ENCODE assay signal across 31 mouse cellular contexts in genomic region chr16:22292394-22292793, GRCm38 (mm10).
"Had no signal": no experiment of that assay in that cellular context is flagged by ENCODE, and none has a peak within 500 bp of the region (broad histone marks: within the 10 kb centered on the region; RNA-seq: fewer than 3 reads in every experiment).

No protein-coding gene starts in this region.

- H3K9ac ChIP-seq: limb, embryonic 12.5 days; limb, embryonic 13.5 days; limb, embryonic 15.5 days; liver, embryonic 12.5 days; liver, embryonic 13.5 days; liver, embryonic 14.5 days; liver, embryonic 15.5 days; liver, postnatal 0 days; lung, embryonic 14.5 days; lung, embryonic 15.5 days; midbrain, embryonic 12.5 days; midbrain, embryonic 13.5 days; midbrain, embryonic 15.5 days; neural tube, embryonic 12.5 days; neural tube, embryonic 13.5 days had no signal

- H3K4me1 ChIP-seq: limb, embryonic 10.5 days; limb, embryonic 12.5 days; limb, embryonic 13.5 days; limb, embryonic 15.5 days; liver, embryonic 12.5 days; liver, embryonic 13.5 days; liver, embryonic 15.5 days; lung, embryonic 15.5 days; midbrain, embryonic 10.5 days; midbrain, embryonic 12.5 days; midbrain, embryonic 13.5 days; midbrain, embryonic 15.5 days; neural tube, embryonic 12.5 days; neural tube, embryonic 13.5 days had no signal

- DNase-seq: left cerebral cortex, postnatal 4 days; liver; liver, embryonic 13.5 days; liver, postnatal 0 days; lung, adult 18-20 months; lung, adult 2 months; lung, embryonic 14.5 days; lung, postnatal 10 days; lung, postnatal 14 days; lung, postnatal 36 days; lung, postnatal 4 days; midbrain, embryonic 14.5 days had no signal

- H3K4me3 ChIP-seq: limb, embryonic 10.5 days; limb, embryonic 12.5 days; limb, embryonic 13.5 days; limb, embryonic 15.5 days; liver, embryonic 12.5 days; liver, embryonic 13.5 days; liver, embryonic 15.5 days; lung, embryonic 15.5 days; megakaryocyte, embryonic 14.5 days; midbrain, embryonic 10.5 days; midbrain, embryonic 12.5 days; midbrain, embryonic 13.5 days; midbrain, embryonic 15.5 days; myocyte; neural tube, embryonic 12.5 days; neural tube, embryonic 13.5 days had no signal

- H3K27me3 ChIP-seq: limb, embryonic 12.5 days; limb, embryonic 13.5 days; limb, embryonic 15.5 days; liver, embryonic 12.5 days; liver, embryonic 13.5 days; liver, embryonic 15.5 days; lung, embryonic 15.5 days; midbrain, embryonic 12.5 days; midbrain, embryonic 13.5 days; midbrain, embryonic 15.5 days; neural tube, embryonic 12.5 days; neural tube, embryonic 13.5 days had no signal

- ATAC-seq: liver, embryonic 12.5 days; liver, postnatal 0 days; lung, postnatal 0 days; midbrain, embryonic 13.5 days; midbrain, embryonic 15.5 days; midbrain, embryonic 16.5 days had no signal

- H3K27ac ChIP-seq: limb, embryonic 10.5 days; limb, embryonic 12.5 days; limb, embryonic 13.5 days; limb, embryonic 15.5 days; liver, embryonic 12.5 days; liver, embryonic 13.5 days; liver, embryonic 14.5 days; liver, embryonic 15.5 days; lung, embryonic 15.5 days; macrophage; midbrain, embryonic 10.5 days; midbrain, embryonic 12.5 days; midbrain, embryonic 13.5 days; midbrain, embryonic 15.5 days; neural tube, embryonic 12.5 days; neural tube, embryonic 13.5 days had no signal

- H3K36me3 ChIP-seq: limb, embryonic 10.5 days; limb, embryonic 12.5 days; limb, embryonic 13.5 days; limb, embryonic 15.5 days; liver, embryonic 12.5 days; liver, embryonic 13.5 days; liver, embryonic 15.5 days; lung, embryonic 15.5 days; midbrain, embryonic 10.5 days; midbrain, embryonic 12.5 days; midbrain, embryonic 13.5 days; midbrain, embryonic 15.5 days; neural tube, embryonic 12.5 days; neural tube, embryonic 13.5 days had no signal
